Mouse (Mus musculus) telencephalon, adult 2 months (tissue): Measurements from ENCODE around the gene Mex3a.
"Not testable (repeated sequence)": the region's sequence is repeated elsewhere in the genome, so short reads cannot be mapped to it uniquely, and the experiment has no call there.

Experiments
- DNase-seq: peaks from one replicate; pipeline ENCODE4 v3.0.0-alpha.2; 2011; ENCODE audit warnings: low read depth, low spot score

The Mex3a gene

GRCm38 (mm10) chr3:88569694-88570093 lies 37.5 kb downstream of the Mex3a start:
- no peak for DNase-seq

- DNase-seq, result no peak
Observed at GRCm38 (mm10) chr3:88570341-88570740, 38.1 kb downstream of the Mex3a start.

GRCm38 (mm10) chr3:88571856-88572255 lies 39.7 kb downstream of the Mex3a start:
- no peak for DNase-seq

- no peak for DNase-seq
Observed at GRCm38 (mm10) chr3:88572835-88573234, 40.6 kb downstream of the Mex3a start.

GRCm38 (mm10) chr3:88573810-88574209 lies 41.6 kb downstream of the Mex3a start:
- no peak for DNase-seq

GRCm38 (mm10) chr3:88575540-88575939 lies 43.3 kb downstream of the Mex3a start, which contains the start of gene Ssr2:
Gene Ssr2 (plus strand): TSS chr3:88575876.
- no peak for DNase-seq

GRCm38 (mm10) chr3:88577846-88578245 lies 45.7 kb downstream of the Mex3a start:
- not testable (repeated sequence) for DNase-seq

GRCm38 (mm10) chr3:88578498-88579424 lies 46.6 kb downstream of the Mex3a start:
- no peak for DNase-seq

- peak; percentile 90 for DNase-seq
Observed at GRCm38 (mm10) chr3:88579454-88580117, 47.4 kb downstream of the Mex3a start.

GRCm38 (mm10) chr3:88585769-88586168 lies 53.6 kb downstream of the Mex3a start:
- DNase-seq, result no peak

GRCm38 (mm10) chr3:88586640-88587039 lies 54.4 kb downstream of the Mex3a start:
- DNase-seq, result no peak

- DNase-seq, result no peak
Observed at GRCm38 (mm10) chr3:88590246-88590645, 58.1 kb downstream of the Mex3a start.
